Mouse (Mus musculus): ENCODE results near the gene Heca. TPM values are rescaled to one million over a fixed set of nuclear protein-coding genes. Genes with fewer than 3 reads are reported as not detected.

Gene Heca
- polyA plus RNA-seq, 1 experiment from 2014 or later, result 12.8 TPM

DNA sequence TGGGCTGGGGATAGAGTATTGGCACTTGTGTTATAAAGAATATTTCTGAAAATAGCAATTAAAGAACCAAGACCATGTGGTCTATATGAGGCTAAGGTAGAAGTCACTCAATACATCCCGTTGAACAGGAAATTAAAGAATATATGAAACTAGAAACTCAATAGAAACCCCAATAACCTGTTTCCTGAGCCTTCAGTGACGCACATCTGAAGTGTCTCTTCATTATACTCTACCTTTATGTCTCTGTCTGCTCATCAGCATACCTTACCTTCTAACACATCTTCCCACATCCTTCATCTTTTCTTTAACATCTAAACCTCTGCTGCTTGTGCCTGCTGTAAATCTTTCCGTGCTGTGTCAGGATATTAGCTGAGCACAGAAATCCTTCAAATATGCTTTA is 67.8 kb downstream of the Heca start:
- ChIA-PET POLR2A (no interaction called here), CTCF (no interaction called here)
- ATAC-seq, result no peak

DNA sequence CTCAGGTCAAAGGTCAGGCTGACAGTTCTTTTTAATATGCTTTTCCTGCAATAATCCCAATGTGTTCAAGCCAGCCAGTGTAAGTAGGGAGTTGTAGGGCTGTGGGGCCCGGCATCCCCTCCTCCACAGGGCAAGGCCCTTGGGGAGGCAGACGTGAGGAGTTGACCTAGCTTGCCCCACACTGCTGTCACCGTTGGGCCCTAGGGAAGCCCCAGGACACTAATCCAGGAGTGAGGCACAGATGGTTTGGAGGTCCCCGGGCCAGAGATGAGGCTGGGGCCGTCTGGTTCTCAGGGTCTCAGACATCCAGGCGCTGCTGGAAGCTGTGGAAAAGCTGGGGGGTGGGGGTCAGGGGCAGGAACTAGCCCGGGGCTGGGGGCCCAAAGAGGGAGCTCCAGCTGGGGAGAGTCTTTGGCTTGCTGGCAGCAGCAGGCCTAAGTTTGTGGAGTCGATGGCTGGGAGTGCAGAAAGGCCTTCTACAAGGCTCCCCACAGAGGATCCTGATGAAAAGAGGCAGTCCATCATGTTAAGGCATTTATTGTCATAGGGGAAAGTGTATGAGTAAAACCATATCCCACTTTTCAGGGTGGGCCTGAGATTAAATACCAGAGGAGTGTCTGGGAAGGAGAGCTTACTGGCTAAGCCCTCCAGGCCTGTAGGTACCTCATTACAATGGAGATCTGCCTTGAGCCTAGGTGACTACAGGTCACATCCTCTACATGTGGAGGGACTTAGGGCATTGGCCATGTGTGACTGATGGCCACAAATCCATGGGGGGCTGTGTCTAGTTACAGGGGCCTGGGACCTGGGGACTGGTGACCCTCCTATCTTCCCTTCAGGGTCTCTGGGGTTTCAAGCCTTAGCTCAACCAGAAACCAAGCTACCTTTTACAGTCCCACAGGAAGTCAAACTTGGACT is 69.6 kb downstream of the Heca start:
- no peak for DNase-seq (ENCODE audit: low read depth, low spot score)
- in situ Hi-C loops (cut with MboI; ENCODE audit: low pct_unique_long_range_greater_than_20kb), result no loop called here
- ATAC-seq, result no peak
- H3K27me3 ChIP-seq, result no peaks in the 10 kb centered on the region
- ChIA-PET CTCF (no interaction called here), POLR2A (no interaction called here)
- no peak for TF ChIP-seq CTCF (IDR thresholded peaks at IDR 0.05)

More for the DNA sequence above, 67.8 kb downstream of the Heca start:
- in situ Hi-C loops (cut with MboI; ENCODE audit: low pct_unique_long_range_greater_than_20kb), result no loop called here
- no peaks in the 10 kb centered on the region for H3K27me3 ChIP-seq
- DNase-seq (ENCODE audit: low read depth, low spot score), result no peak
- TF ChIP-seq CTCF (IDR thresholded peaks at IDR 0.05), result no peak

DNA sequence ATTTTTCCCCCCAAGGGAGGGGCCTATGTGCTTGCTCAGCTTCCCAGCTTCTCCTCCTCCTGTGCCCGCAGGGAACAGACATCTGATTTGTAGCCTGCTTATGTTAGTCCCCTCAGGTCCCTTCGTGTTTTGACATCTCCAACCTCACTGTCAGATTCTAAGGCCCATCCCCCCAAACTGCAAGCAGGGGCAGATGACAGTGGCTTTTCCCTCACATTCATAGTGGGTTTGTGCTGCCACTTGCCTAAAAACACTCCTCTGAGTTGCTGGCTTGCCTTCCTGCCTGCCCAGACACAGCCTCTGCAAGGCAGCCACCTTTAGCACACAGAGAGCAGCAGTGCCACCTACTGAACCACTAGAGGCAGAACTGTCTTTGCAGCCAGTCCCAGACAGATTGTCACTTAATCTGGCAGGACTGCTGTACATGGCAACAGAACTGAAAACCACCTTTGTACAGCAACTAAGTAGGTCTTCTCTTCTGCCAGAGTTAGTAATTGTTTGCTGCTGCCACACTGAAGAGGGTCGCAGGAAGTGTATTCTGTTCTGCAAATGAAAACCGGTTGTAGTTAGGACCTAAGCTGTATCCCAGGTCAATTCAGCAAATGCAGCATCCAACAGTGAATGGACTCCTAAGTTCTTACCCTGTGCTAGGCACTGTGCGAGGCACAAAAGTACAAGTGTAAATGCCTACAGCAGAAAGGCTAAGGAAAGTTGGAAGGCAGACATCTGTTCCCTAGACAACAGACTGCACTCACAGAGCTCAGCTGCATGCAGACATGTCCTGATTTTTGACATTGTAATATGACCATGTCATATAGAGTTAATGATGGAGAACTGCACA is 77.8 kb downstream of the Heca start:
- POLR2A ChIA-PET, result interaction anchor here (0.5 kb wide), 1 partner anchor 141 kb away, joined by 3 read pairs; no protein-coding TSS in a partner anchor
- no peaks in the 10 kb centered on the region for H3K27me3 ChIP-seq
- in situ Hi-C loops (cut with MboI; ENCODE audit: low pct_unique_long_range_greater_than_20kb), result loop anchor here (5.0 kb wide), 3 partner anchors 83 to 327 kb away; no protein-coding TSS in a partner anchor
- peak; percentile 96 for TF ChIP-seq CTCF (IDR thresholded peaks at IDR 0.05)
- ATAC-seq (peak; percentile 92), DNase-seq (ENCODE audit: low read depth, low spot score) (no peak)
- CTCF ChIA-PET, result interaction anchor here (1.1 to 2.6 kb wide), 7 partner anchors 30 to 139 kb away, joined by 3 to 7 read pairs (median 3); no protein-coding TSS in a partner anchor

- in situ Hi-C loops (cut with MboI; ENCODE audit: low pct_unique_long_range_greater_than_20kb), result no loop called here
- no peak for TF ChIP-seq CTCF (IDR thresholded peaks at IDR 0.05)
- ChIA-PET POLR2A (no interaction called here), CTCF (interaction anchor here (0.7 to 1.3 kb wide), 4 partner anchors 12 to 127 kb away, joined by 3 to 4 read pairs (median 3); partner anchors contain the start of gene Txlnb)
- DNase-seq (ENCODE audit: low read depth, low spot score), result peak; percentile 28
- H3K27me3 ChIP-seq, result no peaks in the 10 kb centered on the region
- ATAC-seq, result peak; percentile 35
Observed at GRCm38 (mm10) chr10:17860701-17861480, 87.0 kb downstream of the Heca start.

GRCm38 (mm10) chr10:17857647-17858261 is 90.1 kb downstream of the Heca start:
- no peaks in the 10 kb centered on the region for H3K27me3 ChIP-seq
- peak; percentile 55 for DNase-seq (ENCODE audit: low read depth, low spot score)
- TF ChIP-seq CTCF (IDR thresholded peaks at IDR 0.05), result no peak
- POLR2A ChIA-PET, result no interaction called here
- peak; percentile 98 for ATAC-seq
- CTCF ChIA-PET, result no interaction called here
- in situ Hi-C loops (cut with MboI; ENCODE audit: low pct_unique_long_range_greater_than_20kb), result no loop called here

- POLR2A ChIA-PET, result no interaction called here
- DNase-seq (ENCODE audit: low read depth, low spot score) (no peak), ATAC-seq (no peak)
- in situ Hi-C loops (cut with MboI; ENCODE audit: low pct_unique_long_range_greater_than_20kb), result no loop called here
- CTCF ChIA-PET, result no interaction called here
- H3K27me3 ChIP-seq, result no peaks in the 10 kb centered on the region
- TF ChIP-seq CTCF (IDR thresholded peaks at IDR 0.05), result no peak
Observed at GRCm38 (mm10) chr10:17844781-17845537, 102.9 kb downstream of the Heca start.

DNA sequence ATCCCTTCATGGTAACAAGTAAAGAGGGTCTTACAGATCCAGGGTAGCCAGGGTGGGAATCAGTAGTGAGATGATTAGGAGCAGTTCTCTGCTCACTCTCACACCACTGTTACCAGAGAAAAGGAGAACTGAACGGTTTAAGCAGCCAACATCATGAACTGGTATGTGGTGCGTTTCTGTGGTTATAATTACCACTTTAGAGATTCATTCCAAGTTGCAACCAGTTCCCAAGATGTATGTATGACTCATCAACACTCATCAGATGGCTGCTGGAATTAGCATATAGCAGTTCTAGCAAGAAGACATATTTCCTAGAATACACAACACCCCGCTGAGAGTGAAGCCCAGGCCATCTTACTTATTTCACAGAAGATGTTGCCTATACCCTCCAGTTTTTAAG is 105.8 kb downstream of the Heca start:
- TF ChIP-seq CTCF (IDR thresholded peaks at IDR 0.05), result no peak
- ChIA-PET CTCF (no interaction called here), POLR2A (no interaction called here)
- H3K27me3 ChIP-seq, result no peaks in the 10 kb centered on the region
- ATAC-seq (no peak), DNase-seq (ENCODE audit: low read depth, low spot score) (no peak)
- in situ Hi-C loops (cut with MboI; ENCODE audit: low pct_unique_long_range_greater_than_20kb), result no loop called here

- POLR2A ChIA-PET, result no interaction called here
Observed at GRCm38 (mm10) chr10:17836275-17836674, 111.6 kb downstream of the Heca start.

DNA sequence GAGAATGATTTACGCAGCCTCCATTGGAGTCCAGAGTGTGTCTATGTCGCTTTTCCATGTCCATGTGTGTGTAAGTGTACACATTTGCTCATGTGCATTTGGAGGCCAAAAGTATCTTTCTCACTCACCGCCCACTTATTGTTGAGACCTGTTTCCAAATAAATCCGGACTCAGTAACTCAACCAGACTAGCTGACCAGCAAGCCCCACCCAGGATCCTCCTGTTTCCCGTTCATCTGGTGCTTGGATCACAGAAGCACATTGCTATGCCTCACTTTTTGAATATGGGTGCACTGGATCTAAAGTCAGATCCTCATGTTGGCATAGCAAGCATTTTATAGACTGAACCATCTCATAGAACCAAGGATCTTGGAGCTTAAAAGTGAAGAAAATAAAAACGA is 112.8 kb downstream of the Heca start:
- ChIA-PET CTCF (no interaction called here), POLR2A (no interaction called here)
- no peak for DNase-seq (ENCODE audit: low read depth, low spot score)
- no peaks in the 10 kb centered on the region for H3K27me3 ChIP-seq
- in situ Hi-C loops (cut with MboI; ENCODE audit: low pct_unique_long_range_greater_than_20kb), result no loop called here
- ATAC-seq, result no peak
- TF ChIP-seq CTCF (IDR thresholded peaks at IDR 0.05), result no peak

More at GRCm38 (mm10) chr10:17836275-17836674, 111.6 kb downstream of the Heca start:
- TF ChIP-seq CTCF (IDR thresholded peaks at IDR 0.05), result no peak
- no peaks in the 10 kb centered on the region for H3K27me3 ChIP-seq
- CTCF ChIA-PET, result no interaction called here
- in situ Hi-C loops (cut with MboI; ENCODE audit: low pct_unique_long_range_greater_than_20kb), result no loop called here
- no peak for ATAC-seq
- no peak for DNase-seq (ENCODE audit: low read depth, low spot score)
